Mouse (Mus musculus) embryo, embryonic 10 days (tissue): Measurements from ENCODE around the gene Ffar3.

Source experiments
- DNase-seq: peaks from one replicate; pipeline ENCODE4 v3.0.0-alpha.2; 2015; ENCODE audit warnings: low spot score

Gene Ffar3

GRCm38 (mm10) chr7:30856078-30856477, at the start of gene Ffar3:
Gene Ffar3, minus strand, starts transcription at chr7:30856178.
- DNase-seq, result no peak

GRCm38 (mm10) chr7:30904042-30904441, 48.1 kb upstream of the Ffar3 start:
- DNase-seq, result no peak

DNA sequence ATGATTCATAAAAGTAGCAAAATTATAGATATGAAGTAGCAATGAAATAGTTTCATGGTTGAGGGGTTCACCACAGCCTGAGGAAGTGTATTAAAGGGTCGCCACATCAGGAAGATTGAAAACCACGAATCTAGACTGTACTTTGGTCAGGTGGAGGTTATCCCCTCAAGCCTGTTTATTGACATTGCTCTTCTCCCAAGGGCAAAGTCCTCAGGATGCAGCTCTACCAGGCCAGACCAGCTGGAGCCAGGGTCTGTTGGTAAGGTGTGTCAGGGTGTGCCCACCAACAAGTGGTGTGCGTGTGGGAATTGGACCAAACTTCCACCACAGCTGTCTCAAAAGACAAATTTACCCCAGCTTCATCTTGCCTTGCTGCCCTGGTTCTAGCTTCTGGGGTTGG, 39.2 kb upstream of the Ffar3 start:
- DNase-seq, result no peak

GRCm38 (mm10) chr7:30892515-30892914, 36.5 kb upstream of the Ffar3 start:
- peak; percentile 27 for DNase-seq

GRCm38 (mm10) chr7:30891746-30892145, 35.8 kb upstream of the Ffar3 start:
- no peak for DNase-seq

GRCm38 (mm10) chr7:30890681-30891080, 34.7 kb upstream of the Ffar3 start:
- no peak for DNase-seq

GRCm38 (mm10) chr7:30888786-30889185, 32.8 kb upstream of the Ffar3 start:
- no peak for DNase-seq

GRCm38 (mm10) chr7:30887568-30888188, 31.7 kb upstream of the Ffar3 start:
- no peak for DNase-seq

- DNase-seq, result no peak
Observed at GRCm38 (mm10) chr7:30886852-30887251, 30.9 kb upstream of the Ffar3 start.

GRCm38 (mm10) chr7:30884047-30884446, 28.1 kb upstream of the Ffar3 start:
- no peak for DNase-seq

DNA sequence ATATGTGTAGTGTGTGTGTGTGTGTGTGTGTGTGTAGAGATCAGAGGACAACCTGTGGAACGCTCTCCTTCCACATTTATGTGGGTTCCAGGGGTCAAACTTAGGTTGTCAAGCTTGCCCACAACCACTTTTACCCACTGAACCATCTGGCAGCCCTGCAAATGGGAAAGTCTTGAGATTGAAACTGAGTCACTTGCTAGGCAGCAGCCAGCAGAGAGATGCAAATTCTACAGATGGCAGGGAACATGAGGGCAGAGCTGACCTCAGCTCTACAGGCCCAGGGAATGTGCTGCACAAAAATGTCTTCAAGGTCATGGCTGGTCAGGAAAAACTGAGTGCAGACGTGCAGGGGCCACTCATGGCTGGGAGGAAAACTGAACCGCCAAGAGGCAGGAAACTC, 25.4 kb upstream of the Ffar3 start:
- DNase-seq, result no peak

DNA sequence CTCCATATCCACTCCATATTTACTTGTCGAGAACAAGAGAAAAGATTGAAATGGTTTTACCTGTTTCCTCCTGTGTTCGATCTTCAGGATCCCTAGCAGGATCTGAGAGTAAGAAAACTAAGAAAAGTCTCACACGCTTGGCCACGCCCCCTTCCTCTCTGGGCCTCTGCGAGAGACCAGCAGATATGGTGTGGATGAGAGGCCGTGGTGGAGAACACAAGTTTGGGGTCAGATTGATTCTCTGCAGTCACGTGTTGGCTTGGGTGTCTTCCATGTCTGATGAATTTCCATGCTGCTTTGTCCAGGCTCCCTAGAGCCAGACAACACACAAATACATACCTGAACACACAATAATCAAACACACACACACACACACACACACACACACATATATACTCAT, 24.2 kb upstream of the Ffar3 start, which contains the start of gene Cd22:
Gene Cd22, minus strand, starts transcription at position 167 of the 400 bp plus-strand sequence.
- DNase-seq, result no peak

DNA sequence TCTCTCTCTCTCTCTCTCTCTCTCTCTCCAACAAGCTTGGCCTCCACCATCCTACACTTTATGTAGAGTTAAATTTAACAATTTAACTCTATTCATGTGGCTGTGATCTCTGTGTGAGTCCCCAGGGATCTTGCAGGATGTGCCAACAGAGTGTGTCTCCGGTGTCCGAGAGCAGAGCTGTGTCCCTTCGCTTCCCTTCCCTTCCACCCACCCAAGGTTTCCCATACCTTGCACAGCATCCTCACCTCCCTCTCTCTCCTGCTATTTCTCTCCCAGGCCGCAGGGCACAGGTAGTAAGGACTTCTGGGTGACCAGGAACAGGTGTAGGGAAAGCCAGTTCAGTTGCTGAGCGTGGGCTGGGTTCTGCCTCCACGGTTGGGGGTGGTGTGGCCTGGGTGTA, 23.0 kb upstream of the Ffar3 start:
- no peak for DNase-seq

GRCm38 (mm10) chr7:30873083-30873482, 17.1 kb upstream of the Ffar3 start:
- peak; percentile 81 for DNase-seq

DNA sequence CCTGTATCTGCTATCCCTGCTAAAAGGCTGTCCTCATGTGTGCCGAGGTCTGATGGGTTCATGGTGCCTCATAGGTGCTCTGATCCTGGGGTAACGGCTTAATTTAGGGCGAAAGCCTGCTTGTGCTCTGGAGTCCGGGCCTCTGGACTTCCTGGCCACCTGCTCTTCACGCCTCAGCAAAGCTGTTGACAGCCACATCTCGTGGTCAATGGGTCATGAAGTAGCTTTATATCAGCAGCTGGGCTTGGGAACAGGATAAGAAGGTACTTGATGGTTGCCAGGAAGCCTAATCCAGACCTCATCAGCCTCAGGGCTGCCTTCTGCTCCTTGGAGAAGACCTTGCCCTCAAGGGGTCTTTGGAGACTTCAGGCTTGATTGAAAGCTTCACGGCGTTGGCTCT, 7.4 kb upstream of the Ffar3 start:
- DNase-seq, result no peak

DNA sequence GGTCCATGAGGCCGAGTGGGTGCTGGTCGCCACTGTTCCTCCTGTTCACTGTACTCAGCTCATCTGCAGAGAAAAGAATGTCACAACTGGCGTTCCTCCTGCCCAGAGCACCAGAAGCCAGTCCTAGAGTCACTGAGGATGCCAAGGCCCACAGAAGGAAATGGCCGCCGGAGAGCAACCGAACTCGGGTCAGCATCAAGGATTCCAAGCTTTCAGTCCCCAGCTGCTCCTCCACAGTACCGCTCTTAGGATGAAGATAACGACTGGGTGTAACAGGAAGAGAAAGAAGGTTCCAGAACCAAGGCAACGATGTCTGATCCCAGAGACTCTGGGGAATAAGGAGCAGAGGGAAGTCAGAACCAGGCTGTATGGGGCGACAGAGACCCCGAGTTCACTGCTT, 5.5 kb upstream of the Ffar3 start, which contains the start of gene Ffar1:
Gene Ffar1, minus strand, starts transcription at position 101 of the 400 bp plus-strand sequence.
- no peak for DNase-seq

DNA sequence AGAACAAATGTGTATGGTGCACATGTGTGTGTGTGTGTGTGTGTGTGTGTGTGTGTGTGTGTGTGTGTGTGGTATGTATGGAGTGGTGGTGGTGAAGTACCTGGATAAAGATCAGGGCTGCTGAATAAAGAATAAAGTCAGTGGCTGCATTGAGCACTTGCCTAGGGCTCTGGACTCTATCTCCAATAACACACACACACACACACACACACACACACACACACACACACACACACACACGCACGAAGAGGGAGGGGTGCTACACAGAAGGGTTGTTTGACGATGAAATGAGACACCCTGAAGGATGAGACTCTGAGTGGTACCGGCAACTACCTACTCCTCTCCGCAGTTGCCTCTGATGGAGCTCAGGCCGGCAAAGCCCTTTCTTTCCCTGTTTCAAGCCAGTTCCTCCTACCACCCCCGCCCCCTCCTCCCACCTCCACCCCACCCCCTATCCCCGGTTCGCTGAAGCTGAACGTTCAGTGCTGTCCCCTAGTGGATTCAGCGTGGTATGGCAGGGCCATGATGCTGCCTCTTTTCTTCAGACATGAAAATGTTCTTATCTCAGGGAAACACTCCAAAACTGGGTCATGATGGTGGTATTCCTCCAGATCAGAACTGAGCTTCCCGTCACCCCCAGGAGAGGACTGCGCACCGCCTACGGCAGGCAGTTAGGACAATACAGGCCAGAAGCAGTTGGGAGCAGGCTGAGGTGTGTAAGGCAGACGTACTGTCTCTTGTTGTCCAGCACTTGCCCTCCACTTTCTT, 3.8 kb upstream of the Ffar3 start:
- DNase-seq, result peak; percentile 86

- DNase-seq, result peak; percentile 84
Observed at GRCm38 (mm10) chr7:30859290-30859634, 3.3 kb upstream of the Ffar3 start.

DNA sequence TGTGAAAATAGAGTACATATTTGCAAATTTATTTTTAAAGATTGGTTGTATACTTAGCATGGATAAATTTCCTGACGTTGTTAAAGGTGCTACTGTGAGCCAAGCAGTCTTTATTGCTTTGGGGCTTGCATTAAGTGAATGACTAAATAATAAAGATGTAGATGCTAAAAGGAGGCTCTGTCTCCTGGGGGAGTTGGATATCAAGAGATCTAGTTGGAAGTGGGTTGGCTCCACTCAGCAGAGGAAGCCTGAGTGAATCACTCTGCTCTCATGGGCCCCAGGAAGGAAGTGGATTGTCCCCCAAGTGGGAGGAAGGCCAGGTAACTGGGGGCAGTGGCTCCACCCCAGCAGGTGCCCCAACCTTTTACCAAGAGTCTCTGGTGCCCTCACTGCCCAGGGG, 1.8 kb upstream of the Ffar3 start:
- no peak for DNase-seq

DNA sequence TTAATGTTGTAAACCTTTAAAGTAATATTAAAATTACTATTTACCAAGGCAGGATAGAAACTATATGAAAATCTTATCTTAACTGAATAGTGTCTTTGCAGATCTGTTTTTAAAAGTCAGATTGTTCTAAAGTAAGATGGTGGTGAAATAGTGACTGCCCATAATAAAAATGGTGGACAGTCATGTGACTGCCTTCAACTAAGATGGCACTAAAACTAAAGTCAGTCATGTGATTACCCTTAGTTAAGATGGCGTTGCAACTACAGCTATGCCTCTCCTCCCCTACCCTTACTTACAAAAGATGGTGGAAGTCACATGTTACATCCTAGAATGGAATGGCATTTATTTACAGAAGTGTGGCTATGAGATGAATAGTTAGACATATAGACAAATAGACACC, 4.6 kb downstream of the Ffar3 start:
- DNase-seq, result no peak

- DNase-seq, result no peak
Observed at GRCm38 (mm10) chr7:30847934-30848333, 8.0 kb downstream of the Ffar3 start.

- DNase-seq, result no peak
Observed at GRCm38 (mm10) chr7:30847386-30847785, 8.6 kb downstream of the Ffar3 start.

DNA sequence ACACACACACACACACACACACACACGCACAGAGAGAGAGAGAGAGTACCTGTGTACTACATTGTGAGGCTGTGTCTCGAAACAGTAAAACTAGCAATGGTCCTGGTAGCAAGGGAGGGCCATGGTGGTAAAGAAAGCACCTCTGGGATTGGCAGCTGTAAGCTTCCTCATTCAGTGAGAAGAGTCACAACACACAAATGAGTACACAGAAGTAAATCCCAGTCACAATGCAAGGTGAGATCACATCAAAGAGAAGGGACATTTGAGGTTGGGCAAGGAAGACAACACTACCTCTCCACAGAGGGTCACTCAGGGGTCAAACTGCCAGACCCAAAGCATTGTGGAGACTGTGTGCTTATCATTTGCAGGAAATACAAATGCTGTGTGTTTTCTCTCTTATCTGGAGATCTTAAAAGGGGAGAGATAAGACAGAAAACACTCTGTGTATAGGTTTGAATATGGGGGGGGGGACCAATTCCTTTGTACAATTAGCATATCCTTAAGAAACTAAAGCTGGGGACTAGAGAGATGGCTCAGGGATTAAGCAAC, 9.4 kb downstream of the Ffar3 start:
- no peak for DNase-seq
